Mouse (Mus musculus): ENCODE measurements around the gene Pfkp. TPM values are rescaled to one million over a fixed set of nuclear protein-coding genes. Genes with fewer than 3 reads are reported as not detected.
A peak's percentile ranks its signal among the peaks of the same experiment; 100 is the strongest.

Gene Pfkp
- polyA plus RNA-seq, 1 experiment from 2014 or later = 470 TPM

DNA sequence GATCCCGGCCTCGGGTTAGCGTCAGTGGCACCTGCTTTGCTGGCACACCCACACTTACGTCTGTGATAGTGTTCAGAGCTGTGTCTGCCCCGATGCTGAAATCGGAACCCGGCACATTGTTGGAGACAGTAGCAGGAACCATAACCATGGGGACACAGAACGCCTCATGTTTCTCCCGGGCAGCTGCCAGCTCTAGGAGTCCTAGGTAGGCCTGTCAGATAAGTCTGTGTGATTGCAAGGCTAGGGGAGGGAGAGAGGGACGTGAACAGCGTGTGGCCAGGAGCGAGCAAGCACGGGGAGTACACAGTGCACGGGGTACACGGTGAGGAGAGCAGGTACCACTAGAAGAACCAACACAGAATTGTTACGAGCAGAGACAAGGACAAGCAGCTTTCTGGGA lies 50.8 kb downstream of the Pfkp start:
- no peak for ATAC-seq (ENCODE audit: low FRiP score, low read depth)
- WGBS = 94% methylated on average over 16 of the region's 16 CpGs
- Histone ChIP-seq H3K27me3 (no peaks in the 10 kb centered on the region), H3K36me3 (peaks cover 45% of the 10 kb centered on the region), H3K9ac (no peak overlapping the region), H3K4me2 (no peak overlapping the region), H3K4me3 (no peak overlapping the region), H3K4me1 (replicated peaks) (no peaks in the 10 kb centered on the region), H3K9me3 (no peaks in the 10 kb centered on the region), H3K27ac (replicated peaks) (no peak overlapping the region)

DNA sequence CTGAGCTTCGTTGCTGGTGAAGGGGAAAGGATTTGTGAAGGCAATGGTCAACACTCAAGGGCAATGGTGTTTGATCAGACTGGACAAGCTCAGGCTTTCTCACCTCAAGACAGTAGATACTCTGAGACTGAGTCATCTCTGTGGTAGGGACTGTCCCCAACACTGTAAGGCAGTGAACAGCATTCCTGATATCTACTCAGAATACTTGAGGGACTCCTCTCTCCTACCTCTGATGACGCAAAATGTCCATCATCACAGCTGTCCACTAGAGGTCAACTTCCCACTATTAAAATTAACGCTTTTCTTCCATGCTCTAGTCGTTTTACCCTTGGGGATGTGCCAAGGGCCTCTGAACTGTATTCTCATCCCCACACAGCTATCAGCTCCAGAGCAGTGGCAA lies 53.2 kb downstream of the Pfkp start:
- H3K27me3 ChIP-seq = no peaks in the 10 kb centered on the region
- no peak for ATAC-seq (ENCODE audit: low FRiP score, low read depth)
- H3K9ac ChIP-seq = no peak overlapping the region
- no peak overlapping the region for H3K4me3 ChIP-seq
- no peak overlapping the region for H3K4me2 ChIP-seq
- 92% methylated on average over 4 of the region's 4 CpGs for WGBS
- H3K4me1 ChIP-seq (replicated peaks) = no peaks in the 10 kb centered on the region
- H3K36me3 ChIP-seq = peaks cover 34% of the 10 kb centered on the region
- H3K27ac ChIP-seq (replicated peaks) = no peak overlapping the region
- no peaks in the 10 kb centered on the region for H3K9me3 ChIP-seq

- H3K27ac ChIP-seq (replicated peaks) = no peak overlapping the region
- no peaks in the 10 kb centered on the region for H3K9me3 ChIP-seq
- no peaks in the 10 kb centered on the region for H3K4me1 ChIP-seq (replicated peaks)
- no peak overlapping the region for H3K9ac ChIP-seq
- 70% methylated on average over 3 of the region's 3 CpGs for WGBS
- H3K27me3 ChIP-seq = no peaks in the 10 kb centered on the region
- ATAC-seq (ENCODE audit: low FRiP score, low read depth) = no peak
- no peak overlapping the region for H3K4me2 ChIP-seq
- H3K36me3 ChIP-seq = peaks cover 41% of the 10 kb centered on the region
- H3K4me3 ChIP-seq = no peak overlapping the region
These were observed 57.7 kb downstream of the Pfkp start for GRCm38 (mm10) chr13:6590846-6591245.

- Histone ChIP-seq H3K27ac (replicated peaks) (no peak overlapping the region), H3K36me3 (peaks cover 54% of the 10 kb centered on the region), H3K4me2 (no peak overlapping the region), H3K9ac (no peak overlapping the region), H3K27me3 (no peaks in the 10 kb centered on the region), H3K9me3 (no peaks in the 10 kb centered on the region), H3K4me1 (replicated peaks) (no peaks in the 10 kb centered on the region), H3K4me3 (no peak overlapping the region)
- ATAC-seq (ENCODE audit: low FRiP score, low read depth) = no peak
- 78% methylated on average over 9 of the region's 9 CpGs for WGBS
These were observed 62.6 kb downstream of the Pfkp start for GRCm38 (mm10) chr13:6586009-6586408.

DNA sequence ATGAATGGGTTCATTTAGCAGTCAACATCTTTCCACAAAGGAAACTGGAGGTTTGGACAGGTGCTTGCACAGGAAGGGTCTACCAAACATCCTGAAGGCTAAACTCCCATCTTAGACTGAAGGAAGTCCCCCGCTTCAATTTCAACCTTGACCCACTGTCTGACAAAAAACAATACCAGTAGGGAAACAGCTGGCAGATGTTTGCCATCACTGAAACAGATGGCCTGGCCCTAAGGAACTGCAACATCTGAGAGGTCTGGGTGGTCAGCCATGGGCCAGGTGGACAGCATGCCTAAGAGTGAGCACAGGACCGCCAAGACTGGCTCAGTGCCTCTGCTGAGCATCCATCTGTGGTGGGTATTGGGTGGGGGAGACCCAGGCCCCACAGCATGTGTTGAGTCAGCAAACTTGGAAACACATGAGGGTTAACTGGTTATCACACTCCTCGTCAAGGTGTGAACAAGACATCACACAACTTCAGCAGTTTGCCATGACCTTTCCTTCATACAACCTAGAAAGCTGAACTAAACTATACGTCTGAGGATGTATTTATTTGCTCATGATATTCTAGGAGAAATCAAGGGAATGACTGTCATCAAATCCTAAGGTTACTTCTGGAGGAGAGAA lies 65.0 kb downstream of the Pfkp start:
- Histone ChIP-seq H3K9me3 (no peaks in the 10 kb centered on the region), H3K36me3 (peaks cover 70% of the 10 kb centered on the region), H3K9ac (no peak overlapping the region), H3K4me2 (no peak overlapping the region), H3K27me3 (no peaks in the 10 kb centered on the region), H3K4me3 (no peak overlapping the region), H3K27ac (replicated peaks) (no peak overlapping the region), H3K4me1 (replicated peaks) (no peaks in the 10 kb centered on the region)
- ATAC-seq (ENCODE audit: low FRiP score, low read depth) = no peak
- 85% methylated on average over 4 of the region's 4 CpGs for WGBS

- peaks cover 87% of the 10 kb centered on the region for H3K36me3 ChIP-seq
- no peaks in the 10 kb centered on the region for H3K27me3 ChIP-seq
- 95% methylated on average over 6 of the region's 6 CpGs for WGBS
- H3K27ac ChIP-seq (replicated peaks) = no peak overlapping the region
- ATAC-seq (ENCODE audit: low FRiP score, low read depth) = 0 out of 2 replicates have a peak, but pooled peaks have one; percentile 5
- H3K4me3 ChIP-seq = no peak overlapping the region
- no peak overlapping the region for H3K4me2 ChIP-seq
- H3K4me1 ChIP-seq (replicated peaks) = no peaks in the 10 kb centered on the region
- H3K9ac ChIP-seq = no peak overlapping the region
- H3K9me3 ChIP-seq = no peaks in the 10 kb centered on the region
These were observed 72.6 kb downstream of the Pfkp start for GRCm38 (mm10) chr13:6575920-6576509.

DNA sequence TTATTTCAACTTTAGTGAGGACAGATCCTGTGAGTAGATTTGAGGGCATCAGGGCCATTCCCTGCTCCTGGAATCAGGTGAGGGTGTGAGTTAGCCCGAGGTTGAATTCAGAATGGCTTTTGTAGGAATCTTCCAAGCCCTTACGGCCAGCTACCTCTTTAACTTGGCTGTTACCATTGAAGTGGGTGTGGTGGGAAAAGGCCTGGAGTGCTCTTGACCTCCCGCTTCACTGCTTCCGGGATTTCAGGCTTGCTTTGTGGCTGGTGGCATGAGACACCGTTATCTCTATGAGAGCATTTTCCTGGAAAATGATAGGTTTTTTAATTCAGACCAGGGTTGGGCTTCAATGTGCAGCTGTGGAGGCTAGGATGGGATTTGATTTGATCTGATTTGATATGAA lies 83.0 kb downstream of the Pfkp start:
- Histone ChIP-seq H3K27me3 (no peaks in the 10 kb centered on the region), H3K27ac (replicated peaks) (no peak overlapping the region), H3K4me3 (no peak overlapping the region), H3K9me3 (no peaks in the 10 kb centered on the region), H3K4me2 (no peak overlapping the region), H3K4me1 (replicated peaks) (no peaks in the 10 kb centered on the region), H3K36me3 (peaks cover 80% of the 10 kb centered on the region), H3K9ac (no peak overlapping the region)
- no peak for ATAC-seq (ENCODE audit: low FRiP score, low read depth)
- WGBS = 96% methylated on average over 5 of the region's 5 CpGs

DNA sequence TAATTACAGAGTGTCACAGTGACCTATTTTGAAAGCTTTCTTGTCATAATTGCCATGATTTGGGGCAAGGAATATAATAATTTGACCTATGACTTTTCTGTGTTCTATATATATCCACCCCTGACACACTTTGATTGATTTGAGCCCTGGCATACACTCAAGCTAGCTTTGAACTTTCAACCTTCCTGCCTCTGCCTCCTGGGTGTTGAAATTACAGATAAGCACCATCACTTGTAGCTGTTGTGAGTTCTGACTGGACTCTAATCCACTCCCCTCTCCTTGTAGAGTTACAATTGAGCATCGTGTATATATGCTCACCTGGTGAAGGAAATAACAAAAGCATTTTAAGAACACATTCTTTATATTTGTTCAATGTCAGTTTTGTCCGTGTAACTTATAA lies 86.2 kb downstream of the Pfkp start:
- Histone ChIP-seq H3K36me3 (peaks cover 84% of the 10 kb centered on the region), H3K27me3 (no peaks in the 10 kb centered on the region), H3K4me1 (replicated peaks) (no peaks in the 10 kb centered on the region), H3K9ac (no peak overlapping the region), H3K27ac (replicated peaks) (no peak overlapping the region), H3K9me3 (no peaks in the 10 kb centered on the region), H3K4me3 (no peak overlapping the region), H3K4me2 (no peak overlapping the region)
- 93% methylated on average over 2 of the region's 2 CpGs for WGBS
- no peak for ATAC-seq (ENCODE audit: low FRiP score, low read depth)

DNA sequence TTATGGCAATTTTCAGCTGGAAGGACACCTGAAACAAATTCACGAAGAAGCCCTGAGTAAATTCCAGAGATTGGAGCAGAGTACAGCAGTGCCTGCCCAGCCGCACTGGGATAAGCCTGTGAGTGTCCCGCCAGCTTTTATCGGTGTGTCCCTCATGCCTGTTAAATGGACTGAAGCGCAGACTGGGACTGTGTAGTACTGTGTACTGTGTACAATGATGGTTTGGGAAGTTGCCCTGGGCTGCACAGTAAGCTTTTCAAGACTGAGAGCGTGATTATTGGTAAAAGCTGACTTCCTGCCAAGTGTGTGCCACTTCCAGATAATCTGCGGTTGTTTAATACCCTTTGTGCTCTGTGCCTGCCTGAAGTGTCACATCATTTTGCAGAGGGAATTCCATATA lies 90.8 kb downstream of the Pfkp start:
- ATAC-seq (ENCODE audit: low FRiP score, low read depth) = peak; percentile 78
- 60% methylated on average over 7 of the region's 7 CpGs for WGBS
- Histone ChIP-seq H3K9ac (no peak overlapping the region), H3K4me3 (no peak overlapping the region), H3K27me3 (no peaks in the 10 kb centered on the region), H3K36me3 (peaks cover 75% of the 10 kb centered on the region), H3K9me3 (no peaks in the 10 kb centered on the region), H3K4me2 (no peak overlapping the region), H3K4me1 (replicated peaks) (no peaks in the 10 kb centered on the region), H3K27ac (replicated peaks) (no peak overlapping the region)

DNA sequence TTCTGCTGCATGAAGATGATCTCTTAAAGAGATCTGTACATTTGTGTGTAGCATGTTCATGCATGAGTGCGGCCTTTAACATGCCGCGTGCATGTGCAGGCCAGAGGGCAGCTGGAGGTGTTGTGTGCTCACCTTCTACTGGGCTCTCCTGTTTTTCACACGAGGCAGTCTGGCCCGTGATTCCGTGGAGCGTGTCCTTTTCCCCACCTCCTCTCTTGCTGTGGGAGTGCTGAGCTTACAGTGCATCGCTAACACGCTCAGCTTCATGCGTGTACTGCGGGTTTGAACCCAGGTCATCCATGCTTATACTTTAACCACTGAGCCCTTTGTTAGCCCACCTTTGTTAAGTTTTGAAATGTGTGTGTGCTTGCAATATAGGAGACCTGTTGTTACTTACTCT lies 92.9 kb downstream of the Pfkp start:
- H3K36me3 ChIP-seq = peaks cover 66% of the 10 kb centered on the region
- H3K27ac ChIP-seq (replicated peaks) = no peak overlapping the region
- H3K9me3 ChIP-seq = no peaks in the 10 kb centered on the region
- ATAC-seq (ENCODE audit: low FRiP score, low read depth) = no peak
- no peak overlapping the region for H3K4me3 ChIP-seq
- 96% methylated on average over 11 of the region's 11 CpGs for WGBS
- no peak overlapping the region for H3K9ac ChIP-seq
- no peaks in the 10 kb centered on the region for H3K4me1 ChIP-seq (replicated peaks)
- no peak overlapping the region for H3K4me2 ChIP-seq
- no peaks in the 10 kb centered on the region for H3K27me3 ChIP-seq

GRCm38 (mm10) chr13:6553708-6554107 lies 94.9 kb downstream of the Pfkp start:
- Histone ChIP-seq H3K36me3 (peaks cover 60% of the 10 kb centered on the region), H3K27me3 (no peaks in the 10 kb centered on the region), H3K4me2 (no peak overlapping the region), H3K4me3 (no peak overlapping the region), H3K9me3 (no peaks in the 10 kb centered on the region), H3K27ac (replicated peaks) (no peak overlapping the region), H3K9ac (no peak overlapping the region), H3K4me1 (replicated peaks) (peaks cover 6% of the 10 kb centered on the region)
- WGBS = 67% methylated on average over 2 of the region's 2 CpGs
- no peak for ATAC-seq (ENCODE audit: low FRiP score, low read depth)

DNA sequence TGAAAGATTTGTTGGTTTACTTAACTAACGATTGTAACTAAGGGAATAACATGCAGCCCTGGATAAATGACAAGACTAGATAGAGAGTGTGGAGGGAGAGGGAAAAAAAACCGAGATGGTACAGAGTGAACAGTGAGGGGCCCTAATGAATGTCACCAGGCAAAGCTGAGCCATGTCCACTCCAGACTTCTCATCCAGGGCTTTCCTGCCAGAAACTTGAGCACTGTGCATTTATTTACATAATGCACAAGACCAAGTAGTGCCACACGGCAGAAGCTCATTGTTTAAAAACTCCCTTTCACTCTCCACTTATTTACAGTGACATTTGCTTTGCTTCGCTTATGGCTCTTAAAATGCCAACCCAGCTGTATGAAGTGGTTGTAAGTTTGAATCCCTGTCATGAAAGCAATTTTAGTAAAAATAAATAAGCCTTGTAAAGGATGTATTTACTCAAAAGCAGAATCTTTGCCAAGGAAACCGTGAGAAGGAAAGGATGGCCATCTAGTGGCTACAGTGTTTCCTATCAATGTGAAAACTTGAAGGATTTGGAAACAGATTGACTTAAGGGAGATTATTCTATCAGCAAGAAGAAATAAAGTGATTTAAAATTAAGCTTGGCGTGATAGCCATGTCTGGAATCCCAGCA lies 113.2 kb downstream of the Pfkp start:
- Histone ChIP-seq H3K4me2 (peak overlapping the region; percentile 39), H3K27me3 (no peaks in the 10 kb centered on the region), H3K4me3 (no peak overlapping the region), H3K9ac (no peak overlapping the region), H3K4me1 (replicated peaks) (peaks cover 4% of the 10 kb centered on the region), H3K36me3 (no peaks in the 10 kb centered on the region), H3K27ac (replicated peaks) (peak overlapping the region; percentile 30; the same call in 1 of the 2 replicates), H3K9me3 (no peaks in the 10 kb centered on the region)
- WGBS = 38% methylated on average over 6 of the region's 6 CpGs
- ATAC-seq (ENCODE audit: low FRiP score, low read depth) = peak; percentile 63; the same call in 1 of the 2 replicates
